Mouse (Mus musculus): ENCODE measurements around the gene Mfrp. TPM values are rescaled to one million over a fixed set of nuclear protein-coding genes. Genes with fewer than 3 reads are reported as not detected.

The Mfrp gene
- 0.40 TPM for polyA plus RNA-seq (2017; shearing (Covaris generic))

GRCm38 (mm10) chr9:44101490-44101889 is at the start of gene Mfrp:
Gene Mfrp (plus strand): TSS chr9:44101729.

GRCm38 (mm10) chr9:44066785-44067225 is 34.7 kb upstream of the Mfrp start, which contains the start of gene Usp2:
Gene Usp2 (plus strand): TSS chr9:44067021.

GRCm38 (mm10) chr9:44107110-44107509 is 5.6 kb downstream of the Mfrp start, which contains the start of gene C1qtnf5:
Gene C1qtnf5 (plus strand): TSS chr9:44107245.

GRCm38 (mm10) chr9:44113105-44113789 is 11.7 kb downstream of the Mfrp start, which contains the start of the genes Gm49380 and Rnf26:
Gene Gm49380 (minus strand): TSS chr9:44113500.
Gene Rnf26 (minus strand): TSS chr9:44113517.

GRCm38 (mm10) chr9:44134101-44134850 is 32.7 kb downstream of the Mfrp start, which contains the start of gene Mcam:
Gene Mcam (plus strand): TSS chr9:44134469.

Other genes with a start within 250 kb of the Mfrp start
- gene Thy1, start 58.3 kb upstream of the Mfrp start, polyA plus RNA-seq (2017; shearing (Covaris generic)): 134 TPM
- gene Usp2, start 34.7 kb upstream of the Mfrp start, polyA plus RNA-seq (2017; shearing (Covaris generic)): 2.8 TPM
- gene C1qtnf5, start 5.5 kb downstream of the Mfrp start, polyA plus RNA-seq (2017; shearing (Covaris generic)): not detected
- gene Gm49380, start 11.8 kb downstream of the Mfrp start, polyA plus RNA-seq (2017; shearing (Covaris generic)): not detected
- 16.8 TPM for gene Rnf26, start 11.8 kb downstream of the Mfrp start, polyA plus RNA-seq (2017; shearing (Covaris generic))
- gene Mcam, start 32.7 kb downstream of the Mfrp start, polyA plus RNA-seq (2017; shearing (Covaris generic)): 0.35 TPM
- 37.6 TPM for gene Cbl, start 132.3 kb downstream of the Mfrp start, polyA plus RNA-seq (2017; shearing (Covaris generic))
- not detected for gene Ccdc153, start 138.9 kb downstream of the Mfrp start, polyA plus RNA-seq (2017; shearing (Covaris generic))
- 0.22 TPM for gene Pdzd3, start 149.7 kb downstream of the Mfrp start, polyA plus RNA-seq (2017; shearing (Covaris generic))
- 12.4 TPM for gene Nlrx1, start 166.9 kb downstream of the Mfrp start, polyA plus RNA-seq (2017; shearing (Covaris generic))
- gene Abcg4, start 186.9 kb downstream of the Mfrp start, polyA plus RNA-seq (2017; shearing (Covaris generic)): 0.26 TPM
- 34.6 TPM for gene Hinfp, start 203.9 kb downstream of the Mfrp start, polyA plus RNA-seq (2017; shearing (Covaris generic))
- 10.5 TPM for gene C2cd2l, start 218.6 kb downstream of the Mfrp start, polyA plus RNA-seq (2017; shearing (Covaris generic))
- 26.9 TPM for gene Dpagt1, start 224.3 kb downstream of the Mfrp start, polyA plus RNA-seq (2017; shearing (Covaris generic))
- 32.6 TPM for gene H2afx, start 233.0 kb downstream of the Mfrp start, polyA plus RNA-seq (2017; shearing (Covaris generic))
- 31.2 TPM for gene Hmbs, start 242.5 kb downstream of the Mfrp start, polyA plus RNA-seq (2017; shearing (Covaris generic))